In genomic region chr11:50726035-50726434, GRCm38 (mm10) we compare ENCODE assay signal across 16 mouse cellular contexts.
"Had no signal": no experiment of that assay in that cellular context is flagged by ENCODE, and none has a peak within 500 bp of the region (broad histone marks: within the 10 kb centered on the region; RNA-seq: fewer than 3 reads in every experiment).

No protein-coding gene starts in this region.

- H3K9ac ChIP-seq: liver, embryonic 13.5 days; liver, embryonic 15.5 days; liver, postnatal 0 days; lung, embryonic 14.5 days; midbrain, embryonic 13.5 days; midbrain, embryonic 15.5 days; neural tube, embryonic 12.5 days; stomach, embryonic 15.5 days had no signal

- H3K27ac ChIP-seq: liver, embryonic 13.5 days; liver, embryonic 15.5 days; macrophage; midbrain, embryonic 13.5 days; midbrain, embryonic 15.5 days; neural tube, embryonic 12.5 days; stomach, embryonic 15.5 days; stomach, postnatal 0 days had no signal

- H3K4me3 ChIP-seq: liver, embryonic 13.5 days; liver, embryonic 15.5 days; megakaryocyte, embryonic 14.5 days; midbrain, embryonic 13.5 days; midbrain, embryonic 15.5 days; neural tube, embryonic 12.5 days; stomach, embryonic 15.5 days had no signal

- H3K36me3 ChIP-seq: liver, embryonic 13.5 days; liver, embryonic 15.5 days; midbrain, embryonic 13.5 days; midbrain, embryonic 15.5 days; neural tube, embryonic 12.5 days; stomach, embryonic 15.5 days had no signal

- H3K4me1 ChIP-seq: liver, embryonic 15.5 days; megakaryocyte, embryonic 14.5 days; midbrain, embryonic 15.5 days had no signal

- H3K27me3 ChIP-seq: liver, embryonic 13.5 days; liver, embryonic 15.5 days; megakaryocyte, embryonic 14.5 days; midbrain, embryonic 13.5 days; midbrain, embryonic 15.5 days; neural tube, embryonic 12.5 days; stomach, embryonic 15.5 days had no signal

- ATAC-seq: liver, postnatal 0 days; midbrain, embryonic 13.5 days; midbrain, embryonic 15.5 days had no signal

- H3K4me2 ChIP-seq: liver, embryonic 13.5 days; liver, embryonic 15.5 days; lung, embryonic 14.5 days; midbrain, embryonic 11.5 days; midbrain, embryonic 13.5 days; midbrain, embryonic 15.5 days; neural tube, embryonic 12.5 days; stomach, embryonic 15.5 days had no signal

- DNase-seq: liver, embryonic 13.5 days; liver, postnatal 0 days; lung, embryonic 14.5 days; right cerebral cortex, postnatal 14 days; thymus, adult 2 months; thymus, postnatal 25 days; thymus, postnatal 4 days had no signal

- H3K9me3 ChIP-seq: liver, embryonic 13.5 days; liver, embryonic 15.5 days; midbrain, embryonic 13.5 days; midbrain, embryonic 15.5 days; neural tube, embryonic 12.5 days; stomach, embryonic 15.5 days had no signal
